Mouse (Mus musculus) embryonic stem cell, embryonic (primary cell): ENCODE measurements around the gene Ccl5.

ENCODE experiments used
- CTCF ChIA-PET, 4 experiments: fragments of 300-600 bp in 2 of 4; fragments of 350-600 bp in 2 of 4; sonication (Branson Sonifier 250); formaldehyde crosslinking; loops; one replicate each; lab custom pipeline; 2022; ENCODE audit warnings: inconsistent platforms in 2 of 4; lab: Charles Lee
- POLR2A ChIA-PET, 4 experiments: fragments of 300-600 bp in 2 of 4; fragments of 350-600 bp in 2 of 4; sonication (Branson Sonifier 250); formaldehyde crosslinking; loops; one replicate each; lab custom pipeline; 2022; ENCODE audit warnings: antibody characterized with exemption in 4 of 4, inconsistent platforms in 1 of 4; lab: Charles Lee

Gene Ccl5

DNA sequence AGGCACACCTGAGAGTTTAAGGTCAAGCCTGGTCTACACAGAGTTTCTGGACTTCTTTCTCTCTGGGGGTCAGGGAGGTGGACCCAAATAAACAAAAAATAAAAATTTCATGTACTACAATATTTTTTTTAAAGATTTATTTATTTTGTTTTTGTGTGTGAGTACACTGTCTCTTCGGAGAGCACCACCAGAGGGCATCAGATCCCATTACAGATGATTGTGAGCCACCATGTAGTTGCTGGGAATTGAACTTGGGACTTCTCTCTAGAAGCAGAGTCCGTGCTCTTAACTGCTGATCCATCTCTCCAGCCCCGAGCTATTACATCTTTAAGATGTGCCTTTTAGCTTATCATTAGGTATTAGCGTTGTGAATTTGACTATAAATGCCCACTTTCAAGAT lies 38.8 kb downstream of the Ccl5 start:
- CTCF ChIA-PET: no interaction called here
- POLR2A ChIA-PET: interaction anchor here in 3 of 4 experiments (0.6 to 22.5 kb wide), 6 partner anchors 10 to 129 kb away, joined by 3 to 367 read pairs (median 4); partner anchors contain the start of gene Taf15 (in 2 of the 3)
